Comparison of ENCODE assay signal across 15 mouse cellular contexts in the genomic region with DNA sequence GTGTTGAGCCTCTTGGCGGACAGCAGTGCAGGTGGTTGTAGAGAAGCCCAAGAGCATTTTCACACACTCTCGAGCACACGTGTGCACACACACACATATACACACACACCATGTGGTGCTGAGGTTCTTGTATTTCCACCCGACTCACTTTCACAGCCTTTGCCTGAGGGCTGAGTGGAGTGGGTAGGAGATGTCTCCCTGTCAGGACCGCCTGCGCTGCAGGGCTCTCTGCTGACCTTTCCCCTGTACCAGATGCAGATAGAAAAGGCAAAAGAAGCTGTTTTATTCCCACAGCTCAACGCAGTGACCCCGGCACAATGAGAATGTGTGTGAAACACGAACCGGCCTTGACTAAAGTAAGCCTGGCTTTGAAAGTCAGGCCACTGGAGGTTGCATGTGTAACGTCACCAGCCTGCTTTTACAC.
DNase-seq lines count a peak whose midpoint lies in the region; ATAC-seq and TF ChIP-seq lines count a peak whose summit lies in the region.
"Had no signal": no experiment of that assay in that cellular context is flagged by ENCODE, and none has a peak within 500 bp of the region (broad histone marks: within the 10 kb centered on the region; RNA-seq: fewer than 3 reads in every experiment).

No protein-coding gene starts in this region.

- H3K4me1 ChIP-seq in lung, embryonic 14.5 days (ENCODE audit: insufficient read depth), result no peaks in the 10 kb centered on the region
- H3K4me1 ChIP-seq in forebrain, embryonic 14.5 days (ENCODE audit: control insufficient read depth, insufficient read depth, low read length), result peaks cover 31% of the 10 kb centered on the region
- peaks cover 6% of the 10 kb centered on the region; the same call in 1 of the 2 replicates for H3K4me1 ChIP-seq in limb, embryonic 14.5 days (ENCODE audit: control insufficient read depth, insufficient read depth, low read length)
- H3K4me1 ChIP-seq in neural tube, embryonic 14.5 days (ENCODE audit: control insufficient read depth, insufficient read depth, low read length), result peaks cover 27% of the 10 kb centered on the region
- H3K4me1 ChIP-seq: liver, embryonic 15.5 days had no signal

- no peak overlapping the region for H3K4me3 ChIP-seq in lung, embryonic 14.5 days (ENCODE audit: low read depth, low read length)
- no peak overlapping the region for H3K4me3 ChIP-seq in forebrain, embryonic 14.5 days (ENCODE audit: low read depth, low read length)
- H3K4me3 ChIP-seq in limb, embryonic 14.5 days (replicated peaks; ENCODE audit: low read length), result no peak overlapping the region
- no peak overlapping the region for H3K4me3 ChIP-seq in neural tube, embryonic 14.5 days (ENCODE audit: low read depth, low read length)
- H3K4me3 ChIP-seq: liver, embryonic 15.5 days had no signal

- peak; percentile 30; the same call in 1 of the 2 replicates for ATAC-seq in lung, embryonic 14.5 days (ENCODE audit: insufficient read depth)
- ATAC-seq in forebrain, embryonic 14.5 days, result peak; percentile 16; the same call in 1 of the 2 replicates
- 0 out of 2 replicates have a peak, but pooled peaks have one; percentile 44 for ATAC-seq in limb, embryonic 14.5 days (ENCODE audit: low FRiP score, low read depth)
- ATAC-seq in neural tube, embryonic 14.5 days (ENCODE audit: low read depth), result no peak; the same call in 1 of the 2 replicates
- ATAC-seq in megakaryocyte progenitor cell, adult 5-6 weeks (replicated peaks; ENCODE audit: poor library complexity), result no peak

- H3K36me3 ChIP-seq in lung, embryonic 14.5 days (ENCODE audit: insufficient read depth), result no peaks in the 10 kb centered on the region
- 0 out of 2 replicates have a peak, but pooled peaks cover 3% of the 10 kb centered on the region for H3K36me3 ChIP-seq in forebrain, embryonic 14.5 days (ENCODE audit: control insufficient read depth, insufficient read depth, low read length)
- no peaks in the 10 kb centered on the region for H3K36me3 ChIP-seq in limb, embryonic 14.5 days (ENCODE audit: control insufficient read depth, insufficient read depth, low read length)
- no peaks in the 10 kb centered on the region for H3K36me3 ChIP-seq in neural tube, embryonic 14.5 days (ENCODE audit: control insufficient read depth, insufficient read depth, low read length)

- 38% methylated on average over 11 of the region's 11 CpGs for WGBS in lung, embryonic 14.5 days
- WGBS in forebrain, embryonic 14.5 days, result 42% methylated on average over 11 of the region's 11 CpGs
- 57% methylated on average over 11 of the region's 11 CpGs for WGBS in limb, embryonic 14.5 days
- 29% methylated on average over 11 of the region's 11 CpGs for WGBS in neural tube, embryonic 14.5 days

- H3K4me2 ChIP-seq in lung, embryonic 14.5 days, result no peak overlapping the region
- peak overlapping the region; percentile 51; the same call in 1 of the 2 replicates for H3K4me2 ChIP-seq in forebrain, embryonic 14.5 days (ENCODE audit: low read length)
- H3K4me2 ChIP-seq in limb, embryonic 14.5 days (replicated peaks; ENCODE audit: low read depth, low read length, severe bottlenecking), result no peak overlapping the region
- H3K4me2 ChIP-seq in neural tube, embryonic 14.5 days (ENCODE audit: low read depth, low read length), result no peak overlapping the region
- H3K4me2 ChIP-seq: liver, embryonic 15.5 days had no signal

- no peaks in the 10 kb centered on the region for H3K27me3 ChIP-seq in lung, embryonic 14.5 days (ENCODE audit: insufficient read depth, low read length)
- no peaks in the 10 kb centered on the region for H3K27me3 ChIP-seq in forebrain, embryonic 14.5 days (replicated peaks; ENCODE audit: control insufficient read depth, insufficient read depth, low read length)
- no peaks in the 10 kb centered on the region for H3K27me3 ChIP-seq in limb, embryonic 14.5 days (ENCODE audit: control insufficient read depth, insufficient read depth, low read length)
- H3K27me3 ChIP-seq in neural tube, embryonic 14.5 days (ENCODE audit: control insufficient read depth, insufficient read depth, low read length), result no peaks in the 10 kb centered on the region
- H3K27me3 ChIP-seq: liver, embryonic 15.5 days had no signal

- no peak for TF ChIP-seq POLR2A in limb, embryonic 14.5 days (IDR thresholded peaks at IDR 0.05; ENCODE audit: borderline replicate concordance, extremely low read depth, insufficient read depth, insufficient read length)

- no peak overlapping the region for H3K9ac ChIP-seq in lung, embryonic 14.5 days
- H3K9ac ChIP-seq in forebrain, embryonic 14.5 days (ENCODE audit: low read length), result peak overlapping the region; percentile 47; the same call in 1 of the 2 replicates
- no peak overlapping the region for H3K9ac ChIP-seq in limb, embryonic 14.5 days (ENCODE audit: low read depth, low read length, severe bottlenecking)
- H3K9ac ChIP-seq in neural tube, embryonic 14.5 days (replicated peaks; ENCODE audit: low read depth, low read length), result no peak overlapping the region
- H3K9ac ChIP-seq: liver, embryonic 15.5 days had no signal

- no peaks in the 10 kb centered on the region for H3K9me3 ChIP-seq in lung, embryonic 14.5 days (ENCODE audit: low read depth, low read length)
- H3K9me3 ChIP-seq in forebrain, embryonic 14.5 days (replicated peaks; ENCODE audit: control insufficient read depth, low read length), result no peaks in the 10 kb centered on the region
- H3K9me3 ChIP-seq in limb, embryonic 14.5 days (ENCODE audit: control insufficient read depth, low read length), result no peaks in the 10 kb centered on the region
- no peaks in the 10 kb centered on the region for H3K9me3 ChIP-seq in neural tube, embryonic 14.5 days (ENCODE audit: control insufficient read depth, low read length)
- H3K9me3 ChIP-seq: liver, embryonic 15.5 days had no signal

- peak; percentile 24 for DNase-seq in lung, embryonic 14.5 days
- DNase-seq in lung, adult 18-20 months, result no peak
- DNase-seq in forebrain, embryonic 14.5 days (ENCODE audit: low spot score), result no peak
- DNase-seq in limb, embryonic 14.5 days (ENCODE audit: low spot score), result no peak
- DNase-seq in liver, result no peak
- no peak for DNase-seq in right cerebral cortex, postnatal 10 days (ENCODE audit: low spot score in 2 of 2)
- DNase-seq: adrenal gland, postnatal 36 days; B cell, adult 2 months; kidney, postnatal 14 days; lung, postnatal 4 days; right cerebral cortex, adult 18-20 months; thymus, adult 18-20 months had no signal

- no peak for TF ChIP-seq CTCF in lung, embryonic 14.5 days (IDR thresholded peaks at IDR 0.05; ENCODE audit: low read depth)

- no peak overlapping the region for H3K27ac ChIP-seq in lung, embryonic 14.5 days (ENCODE audit: low read depth)
- peak overlapping the region; percentile 90 for H3K27ac ChIP-seq in forebrain, embryonic 14.5 days (ENCODE audit: low read depth, low read length)
- no peak overlapping the region for H3K27ac ChIP-seq in limb, embryonic 14.5 days (replicated peaks; ENCODE audit: low read depth, low read length)
- H3K27ac ChIP-seq in neural tube, embryonic 14.5 days (ENCODE audit: low read depth, low read length), result peak overlapping the region; percentile 3; the same call in 1 of the 2 replicates
- H3K27ac ChIP-seq: liver, embryonic 15.5 days had no signal

Comparison
In these comparisons a context has a peak if more than half of its experiments do, and no peak if none do; other contexts are left out.
1. ATAC-seq: peak in lung, embryonic 14.5 days (single experiment), forebrain, embryonic 14.5 days (single experiment) and limb, embryonic 14.5 days (single experiment); none in neural tube, embryonic 14.5 days (single experiment) and megakaryocyte progenitor cell, adult 5-6 weeks (single experiment).
2. H3K27ac ChIP-seq: peak in forebrain, embryonic 14.5 days (single experiment) and neural tube, embryonic 14.5 days (single experiment); none in lung, embryonic 14.5 days (single experiment) and limb, embryonic 14.5 days (single experiment).